Mouse (Mus musculus): ENCODE measurements around the gene Tpcn2. TPM values are rescaled to one million over a fixed set of nuclear protein-coding genes. Genes with fewer than 3 reads are reported as not detected.
A peak's percentile ranks its signal among the peaks of the same experiment; 100 is the strongest.

Tpcn2 gene
- polyA plus RNA-seq, 1 experiment from 2014 or later, result 2.4 TPM

DNA sequence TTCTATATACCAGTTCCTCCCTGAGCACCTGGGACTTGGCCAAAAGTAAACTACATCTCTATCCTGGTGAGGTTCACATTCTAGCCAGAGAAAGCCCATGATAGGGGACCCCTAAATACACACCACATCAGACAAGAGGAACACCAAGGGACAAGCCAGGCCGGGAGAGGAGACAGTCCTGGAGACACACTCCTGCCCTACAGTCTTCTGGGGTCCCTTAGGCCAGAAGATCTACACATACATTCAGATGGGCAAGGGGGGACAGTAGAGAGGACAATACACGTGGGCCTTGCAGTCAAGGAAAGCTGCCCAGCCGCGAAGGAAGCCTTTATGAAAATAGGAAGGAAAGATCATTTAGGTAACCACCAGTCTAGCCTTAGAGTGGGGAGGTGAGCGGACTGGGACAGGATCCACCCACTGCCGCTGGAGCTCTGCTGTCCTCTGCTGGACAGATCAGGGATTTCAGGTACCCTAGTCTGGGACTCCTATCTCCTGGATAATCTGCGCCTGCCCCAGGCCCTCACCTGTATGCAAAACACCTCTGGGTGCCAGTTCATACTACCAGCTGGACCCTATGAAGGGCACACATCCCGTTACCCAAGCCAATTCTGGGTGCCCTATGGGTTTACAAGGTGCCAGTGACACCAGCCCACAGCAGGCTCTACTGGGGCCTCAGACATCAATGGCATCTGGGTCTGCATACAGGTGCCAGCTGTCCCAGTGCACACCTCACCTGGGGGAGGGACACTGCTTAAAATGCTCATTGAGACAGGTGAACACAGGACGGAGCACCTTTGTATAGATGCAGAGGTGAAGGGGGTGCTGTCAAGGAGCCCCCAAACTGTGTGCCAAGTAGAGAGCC is 40.7 kb downstream of the Tpcn2 start:
- H3K9ac ChIP-seq (ENCODE audit: low read length), result no peak overlapping the region
- 13% methylated on average over 9 of the region's 9 CpGs for WGBS

DNA sequence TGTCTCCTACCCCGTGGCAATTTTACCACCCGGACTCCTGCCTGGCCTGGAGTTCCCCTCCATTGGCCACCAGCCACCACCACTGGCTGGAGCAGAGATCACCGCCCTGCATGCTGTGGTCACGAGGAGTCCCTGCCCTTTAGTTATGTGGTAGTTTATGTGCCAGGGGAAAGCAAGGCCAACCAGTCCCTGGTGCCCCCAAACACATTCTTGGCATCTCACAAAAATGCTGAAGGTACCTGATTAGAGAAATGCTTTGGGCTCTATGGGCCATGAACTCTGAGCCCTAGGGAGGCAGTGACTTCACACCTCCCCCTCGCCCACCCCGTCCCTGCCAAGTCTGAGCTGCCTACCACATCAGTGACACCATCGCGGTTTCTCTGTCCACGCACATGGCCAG is 41.8 kb downstream of the Tpcn2 start:
- Histone ChIP-seq H3K4me3 (ENCODE audit: low read depth, low read length) (no peak overlapping the region), H3K36me3 (ENCODE audit: control insufficient read depth, insufficient read depth, low read length) (no peaks in the 10 kb centered on the region), H3K9ac (ENCODE audit: low read length) (no peak overlapping the region), H3K4me2 (ENCODE audit: low read depth, low read length, severe bottlenecking) (no peak overlapping the region), H3K4me1 (replicated peaks; ENCODE audit: control insufficient read depth, insufficient read depth, low read length) (peaks cover 2% of the 10 kb centered on the region; the same call in 1 of the 2 replicates), H3K27ac (ENCODE audit: low read depth, low read length) (no peak overlapping the region), H3K27me3 (ENCODE audit: control insufficient read depth, insufficient read depth, low read length) (no peaks in the 10 kb centered on the region), H3K9me3 (ENCODE audit: control insufficient read depth, low read length) (no peaks in the 10 kb centered on the region)
- ATAC-seq (replicated peaks; ENCODE audit: low FRiP score), result no peak
- no peak for DNase-seq (ENCODE audit: low spot score)
- WGBS, result 83% methylated on average over 9 of the region's 9 CpGs

More for the DNA sequence above, 40.7 kb downstream of the Tpcn2 start:
- Histone ChIP-seq H3K9me3 (ENCODE audit: control insufficient read depth, low read length) (no peaks in the 10 kb centered on the region), H3K4me1 (replicated peaks; ENCODE audit: control insufficient read depth, insufficient read depth, low read length) (peaks cover 2% of the 10 kb centered on the region; the same call in 1 of the 2 replicates), H3K4me3 (ENCODE audit: low read depth, low read length) (no peak overlapping the region), H3K4me2 (ENCODE audit: low read depth, low read length, severe bottlenecking) (no peak overlapping the region), H3K27me3 (ENCODE audit: control insufficient read depth, insufficient read depth, low read length) (no peaks in the 10 kb centered on the region), H3K27ac (ENCODE audit: low read depth, low read length) (no peak overlapping the region), H3K36me3 (ENCODE audit: control insufficient read depth, insufficient read depth, low read length) (no peaks in the 10 kb centered on the region)
- peak; percentile 81 for ATAC-seq (replicated peaks; ENCODE audit: low FRiP score)
- peak; percentile 89 for DNase-seq (ENCODE audit: low spot score)

DNA sequence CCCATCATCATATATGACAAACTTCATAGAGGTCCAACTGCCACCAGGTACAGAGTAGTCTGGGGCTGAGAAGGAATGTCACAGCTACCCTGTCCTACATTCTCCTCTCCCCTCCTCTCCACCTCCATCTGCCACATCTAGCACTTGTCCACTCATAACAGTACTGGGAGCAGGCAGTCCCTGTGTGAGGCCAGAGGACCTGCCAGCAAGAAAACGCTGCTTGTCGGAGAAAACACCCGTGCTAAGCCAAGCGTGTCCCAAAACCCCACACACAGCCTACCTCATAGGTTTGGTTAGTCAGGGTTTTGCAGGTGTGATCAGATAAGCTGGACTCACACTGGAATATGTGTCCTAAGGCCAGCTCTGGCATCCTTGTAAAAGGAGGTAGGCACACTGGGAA is 42.9 kb downstream of the Tpcn2 start:
- 89% methylated on average over 4 of the region's 4 CpGs for WGBS
- no peak overlapping the region for H3K4me2 ChIP-seq (ENCODE audit: low read depth, low read length, severe bottlenecking)
- H3K9ac ChIP-seq (ENCODE audit: low read length), result no peak overlapping the region
- DNase-seq (ENCODE audit: low spot score), result no peak
- H3K27ac ChIP-seq (ENCODE audit: low read depth, low read length), result no peak overlapping the region
- no peak overlapping the region for H3K4me3 ChIP-seq (ENCODE audit: low read depth, low read length)
- no peaks in the 10 kb centered on the region for H3K9me3 ChIP-seq (ENCODE audit: control insufficient read depth, low read length)
- ATAC-seq (replicated peaks; ENCODE audit: low FRiP score), result no peak
- H3K27me3 ChIP-seq (ENCODE audit: control insufficient read depth, insufficient read depth, low read length), result no peaks in the 10 kb centered on the region
- no peaks in the 10 kb centered on the region for H3K36me3 ChIP-seq (ENCODE audit: control insufficient read depth, insufficient read depth, low read length)
- peaks cover 2% of the 10 kb centered on the region; the same call in 1 of the 2 replicates for H3K4me1 ChIP-seq (replicated peaks; ENCODE audit: control insufficient read depth, insufficient read depth, low read length)

DNA sequence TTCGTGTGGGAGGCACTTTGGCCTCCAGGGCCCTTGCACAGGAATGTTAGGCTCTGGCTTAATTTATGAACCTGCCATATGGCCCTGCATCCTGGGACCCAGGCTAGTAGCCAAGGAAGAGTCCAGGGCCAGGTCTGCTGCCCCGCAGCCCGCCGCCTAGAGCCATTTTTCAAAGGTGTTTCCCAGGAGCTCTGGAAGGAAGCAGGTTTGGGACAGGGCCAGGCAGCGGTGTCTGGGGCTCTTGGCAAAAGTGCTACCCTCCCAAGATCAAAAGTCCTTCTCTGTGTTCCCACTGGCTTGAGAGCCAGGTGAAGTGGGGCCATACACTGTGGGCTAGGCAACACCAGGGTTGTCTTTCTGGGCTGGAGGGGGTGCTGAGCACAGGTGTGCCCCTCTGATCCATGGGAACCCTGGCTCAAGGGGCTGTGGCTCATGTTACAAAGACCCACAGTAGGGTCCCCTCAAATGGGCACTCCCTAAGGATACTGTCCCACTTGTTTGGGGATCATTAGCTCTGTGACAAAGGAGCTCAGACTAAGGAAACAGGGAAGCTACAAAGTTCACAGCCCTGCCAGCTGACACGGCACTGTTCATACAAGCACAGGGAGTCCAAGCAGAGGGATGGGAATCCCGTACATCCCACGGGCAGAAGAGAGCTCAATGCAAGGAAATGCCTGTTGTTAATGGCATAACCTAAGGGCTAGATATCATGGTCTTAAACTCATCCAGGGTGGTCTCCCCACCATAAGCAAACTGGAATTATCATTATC is 43.9 kb downstream of the Tpcn2 start:
- no peak overlapping the region for H3K27ac ChIP-seq (ENCODE audit: low read depth, low read length)
- peaks cover 2% of the 10 kb centered on the region; the same call in 1 of the 2 replicates for H3K4me1 ChIP-seq (replicated peaks; ENCODE audit: control insufficient read depth, insufficient read depth, low read length)
- WGBS, result 85% methylated on average over 8 of the region's 8 CpGs

DNA sequence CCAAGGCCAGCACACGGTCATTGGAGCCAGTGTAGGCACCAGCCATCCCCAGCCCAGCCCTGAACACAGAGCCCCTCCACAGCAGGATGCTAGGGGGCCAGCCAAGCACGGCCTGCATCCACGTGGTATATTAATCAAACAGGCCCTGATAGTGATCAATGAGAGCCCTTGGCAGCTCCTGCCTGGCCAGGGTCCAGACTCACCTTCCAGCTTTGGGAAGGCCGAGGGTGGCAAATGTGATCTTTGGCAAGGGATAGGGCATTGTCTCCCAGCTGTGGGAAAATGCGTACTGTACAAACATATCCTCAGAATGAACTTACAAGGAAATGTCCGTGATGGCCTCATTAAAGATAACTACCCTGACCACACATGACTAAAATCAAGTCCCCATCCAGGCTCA is 44.7 kb downstream of the Tpcn2 start:
- H3K36me3 ChIP-seq (ENCODE audit: control insufficient read depth, insufficient read depth, low read length), result no peaks in the 10 kb centered on the region
- ATAC-seq (replicated peaks; ENCODE audit: low FRiP score) (no peak), DNase-seq (ENCODE audit: low spot score) (no peak)
- H3K4me3 ChIP-seq (ENCODE audit: low read depth, low read length), result no peak overlapping the region
- no peak overlapping the region for H3K27ac ChIP-seq (ENCODE audit: low read depth, low read length)
- H3K9me3 ChIP-seq (ENCODE audit: control insufficient read depth, low read length), result no peaks in the 10 kb centered on the region
- H3K4me2 ChIP-seq (ENCODE audit: low read depth, low read length, severe bottlenecking), result no peak overlapping the region
- peaks cover 2% of the 10 kb centered on the region; the same call in 1 of the 2 replicates for H3K4me1 ChIP-seq (replicated peaks; ENCODE audit: control insufficient read depth, insufficient read depth, low read length)
- no peaks in the 10 kb centered on the region for H3K27me3 ChIP-seq (ENCODE audit: control insufficient read depth, insufficient read depth, low read length)
- no peak overlapping the region for H3K9ac ChIP-seq (ENCODE audit: low read length)
- 75% methylated on average over 6 of the region's 6 CpGs for WGBS

More for the DNA sequence above, 43.9 kb downstream of the Tpcn2 start:
- no peaks in the 10 kb centered on the region for H3K36me3 ChIP-seq (ENCODE audit: control insufficient read depth, insufficient read depth, low read length)
- DNase-seq (ENCODE audit: low spot score) (no peak), ATAC-seq (replicated peaks; ENCODE audit: low FRiP score) (no peak)
- no peak overlapping the region for H3K9ac ChIP-seq (ENCODE audit: low read length)
- H3K27me3 ChIP-seq (ENCODE audit: control insufficient read depth, insufficient read depth, low read length), result no peaks in the 10 kb centered on the region
- no peak overlapping the region for H3K4me2 ChIP-seq (ENCODE audit: low read depth, low read length, severe bottlenecking)
- H3K4me3 ChIP-seq (ENCODE audit: low read depth, low read length), result no peak overlapping the region
- no peaks in the 10 kb centered on the region for H3K9me3 ChIP-seq (ENCODE audit: control insufficient read depth, low read length)

DNA sequence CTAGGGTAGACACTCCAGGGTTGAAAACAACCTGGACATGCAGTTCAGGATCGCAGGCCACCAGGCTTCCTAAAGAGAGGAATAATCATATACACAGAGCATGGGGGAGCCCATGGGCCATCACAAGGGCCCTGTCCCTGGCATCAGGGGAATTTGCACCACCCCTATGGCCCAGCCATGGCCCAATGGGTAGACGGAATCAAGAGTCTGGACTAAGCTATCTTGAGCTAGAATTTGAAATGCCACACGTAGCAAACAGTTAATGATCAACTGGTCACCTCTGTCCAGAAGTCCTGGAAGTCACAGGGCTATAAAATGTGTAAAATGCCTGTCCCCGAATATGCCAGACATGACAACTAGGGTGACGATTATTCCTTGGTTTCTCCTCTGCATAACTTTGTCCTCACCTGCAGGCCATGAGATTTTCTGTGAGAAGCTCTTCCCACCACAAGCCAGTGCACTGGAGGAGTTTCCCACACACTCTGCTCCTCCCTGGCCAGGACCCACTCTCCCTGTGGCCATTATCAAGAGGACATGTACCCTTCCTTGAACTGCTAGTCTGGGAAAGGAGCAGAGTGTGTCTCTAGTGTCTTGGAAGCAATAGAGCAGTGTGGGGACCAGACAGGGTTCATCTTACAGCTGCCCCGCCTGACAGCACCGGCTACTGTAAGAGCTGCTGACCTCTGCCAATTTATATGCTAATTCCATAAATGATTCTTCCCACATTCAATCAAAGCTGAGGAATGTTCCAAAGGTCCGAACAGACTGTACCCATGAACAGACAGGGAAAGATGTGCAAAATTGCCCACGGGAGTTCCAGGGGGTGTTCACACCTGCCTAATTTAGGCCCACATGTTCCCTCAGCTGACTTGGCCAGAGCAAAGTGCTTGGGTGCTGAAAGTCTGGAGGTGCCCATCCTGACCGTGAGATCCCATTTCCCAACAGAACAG is 48.7 kb downstream of the Tpcn2 start:
- ATAC-seq (replicated peaks; ENCODE audit: low FRiP score) (no peak), DNase-seq (ENCODE audit: low spot score) (no peak)
- 84% methylated on average over 10 of the region's 10 CpGs for WGBS

DNA sequence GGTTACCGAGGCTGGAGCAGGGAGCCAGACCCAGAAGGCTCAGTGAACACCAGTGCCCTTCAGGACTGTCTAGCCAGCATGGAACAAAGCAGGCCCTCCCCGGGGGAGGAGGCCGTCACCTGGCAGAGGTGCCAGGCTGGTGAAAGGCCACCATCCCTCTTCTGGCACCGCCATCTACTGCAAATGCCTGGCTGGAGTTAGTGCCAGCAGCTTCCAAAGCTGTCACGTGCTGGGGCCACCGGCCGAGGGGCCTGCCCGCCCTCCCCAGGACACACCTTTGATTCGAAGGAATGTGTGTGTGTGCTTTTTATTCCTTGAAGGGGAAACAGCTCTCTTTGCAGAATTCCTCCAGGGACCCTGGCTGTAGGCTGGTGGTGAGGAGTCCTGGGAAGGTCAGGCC is 52.2 kb downstream of the Tpcn2 start:
- H3K9ac ChIP-seq (ENCODE audit: low read length), result no peak overlapping the region
- H3K27me3 ChIP-seq (ENCODE audit: control insufficient read depth, insufficient read depth, low read length), result no peaks in the 10 kb centered on the region
- H3K9me3 ChIP-seq (ENCODE audit: control insufficient read depth, low read length), result no peaks in the 10 kb centered on the region
- H3K4me1 ChIP-seq (replicated peaks; ENCODE audit: control insufficient read depth, insufficient read depth, low read length), result 0 out of 2 replicates have a peak, but pooled peaks cover 2% of the 10 kb centered on the region
- ATAC-seq (replicated peaks; ENCODE audit: low FRiP score) (no peak), DNase-seq (ENCODE audit: low spot score) (no peak)
- no peaks in the 10 kb centered on the region for H3K36me3 ChIP-seq (ENCODE audit: control insufficient read depth, insufficient read depth, low read length)
- 85% methylated on average over 9 of the region's 9 CpGs for WGBS
- H3K27ac ChIP-seq (ENCODE audit: low read depth, low read length), result no peak overlapping the region
- no peak overlapping the region for H3K4me3 ChIP-seq (ENCODE audit: low read depth, low read length)
- no peak overlapping the region for H3K4me2 ChIP-seq (ENCODE audit: low read depth, low read length, severe bottlenecking)

More for the DNA sequence above, 48.7 kb downstream of the Tpcn2 start:
- no peaks in the 10 kb centered on the region for H3K36me3 ChIP-seq (ENCODE audit: control insufficient read depth, insufficient read depth, low read length)
- H3K27me3 ChIP-seq (ENCODE audit: control insufficient read depth, insufficient read depth, low read length), result no peaks in the 10 kb centered on the region
- H3K9ac ChIP-seq (ENCODE audit: low read length), result no peak overlapping the region
- no peak overlapping the region for H3K4me3 ChIP-seq (ENCODE audit: low read depth, low read length)
- H3K27ac ChIP-seq (ENCODE audit: low read depth, low read length), result no peak overlapping the region
- no peak overlapping the region for H3K4me2 ChIP-seq (ENCODE audit: low read depth, low read length, severe bottlenecking)
- 0 out of 2 replicates have a peak, but pooled peaks cover 2% of the 10 kb centered on the region for H3K4me1 ChIP-seq (replicated peaks; ENCODE audit: control insufficient read depth, insufficient read depth, low read length)
- H3K9me3 ChIP-seq (ENCODE audit: control insufficient read depth, low read length), result no peaks in the 10 kb centered on the region

DNA sequence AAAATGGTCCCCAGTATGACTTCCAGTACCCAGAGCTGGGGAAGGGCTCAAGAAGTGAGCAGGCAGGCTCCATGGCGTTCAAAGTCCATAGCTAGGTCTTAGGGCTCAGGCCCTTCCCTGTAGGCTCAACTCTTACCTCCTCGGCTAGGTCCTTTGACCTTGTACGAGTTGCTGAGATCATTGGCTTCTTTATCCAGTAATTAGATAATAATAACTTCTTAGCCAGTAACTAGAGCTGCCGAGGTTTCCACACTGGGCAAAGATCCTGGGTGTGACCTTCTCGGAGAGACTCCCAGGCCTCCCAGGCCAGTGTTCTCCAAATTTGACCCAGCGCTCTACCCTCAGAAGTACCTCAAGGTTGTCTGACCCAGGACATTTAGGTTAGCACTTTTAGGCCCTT is 57.2 kb downstream of the Tpcn2 start:
- no peaks in the 10 kb centered on the region for H3K9me3 ChIP-seq (ENCODE audit: control insufficient read depth, low read length)
- ATAC-seq (replicated peaks; ENCODE audit: low FRiP score) (no peak), DNase-seq (ENCODE audit: low spot score) (no peak)
- no peaks in the 10 kb centered on the region for H3K36me3 ChIP-seq (ENCODE audit: control insufficient read depth, insufficient read depth, low read length)
- no peak overlapping the region for H3K4me2 ChIP-seq (ENCODE audit: low read depth, low read length, severe bottlenecking)
- no peak overlapping the region for H3K27ac ChIP-seq (ENCODE audit: low read depth, low read length)
- WGBS, result 90% methylated on average over 6 of the region's 6 CpGs
- no peak overlapping the region for H3K4me3 ChIP-seq (ENCODE audit: low read depth, low read length)
- 0 out of 2 replicates have a peak, but pooled peaks cover 2% of the 10 kb centered on the region for H3K4me1 ChIP-seq (replicated peaks; ENCODE audit: control insufficient read depth, insufficient read depth, low read length)
- no peak overlapping the region for H3K9ac ChIP-seq (ENCODE audit: low read length)
- H3K27me3 ChIP-seq (ENCODE audit: control insufficient read depth, insufficient read depth, low read length), result no peaks in the 10 kb centered on the region
